13 mouse cellular contexts compared by ENCODE assay signal in the genomic region with DNA sequence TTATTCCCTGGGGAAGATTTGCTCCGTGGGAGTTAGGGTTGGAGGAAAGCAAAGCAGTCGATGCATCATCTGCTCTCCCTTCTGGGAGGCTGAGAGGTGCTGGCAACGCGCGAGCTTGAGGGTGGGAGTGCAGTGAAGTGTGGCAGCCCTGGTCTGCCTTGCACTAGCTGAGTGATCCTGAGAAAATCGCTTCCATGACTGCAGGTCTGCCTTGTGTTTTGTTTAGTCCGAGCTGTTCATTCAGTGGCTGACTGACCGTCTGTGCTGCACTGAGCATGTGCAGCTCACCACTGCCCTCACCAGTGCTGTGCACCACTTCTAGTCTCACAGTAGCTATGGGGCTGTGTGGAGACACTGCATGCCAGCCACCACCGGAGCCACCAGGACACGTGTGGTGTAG. TPM values are rescaled to one million over a fixed set of nuclear protein-coding genes. Genes with fewer than 3 reads are reported as not detected.
DNase-seq lines count a peak whose midpoint lies in the region; ATAC-seq lines count a peak whose summit lies in the region.
"Had no signal": no experiment of that assay in that cellular context is flagged by ENCODE, and none has a peak within 500 bp of the region (broad histone marks: within the 10 kb centered on the region; RNA-seq: fewer than 3 reads in every experiment).

No protein-coding gene starts in this region.

- H3K9ac ChIP-seq in forebrain, embryonic 15.5 days (replicated peaks), result no peak overlapping the region
- no peak overlapping the region for H3K9ac ChIP-seq in forebrain, embryonic 12.5 days
- H3K9ac ChIP-seq: lung, embryonic 15.5 days; neural tube, embryonic 12.5 days had no signal

- no peaks in the 10 kb centered on the region for H3K4me1 ChIP-seq in forebrain, embryonic 15.5 days
- no peaks in the 10 kb centered on the region for H3K4me1 ChIP-seq in forebrain, embryonic 12.5 days
- H3K4me1 ChIP-seq: lung, embryonic 15.5 days; midbrain, embryonic 10.5 days; neural tube, embryonic 12.5 days had no signal

- no peak overlapping the region for H3K4me2 ChIP-seq in forebrain, embryonic 15.5 days (replicated peaks)
- no peak overlapping the region for H3K4me2 ChIP-seq in forebrain, embryonic 12.5 days
- H3K4me2 ChIP-seq: lung, embryonic 15.5 days; neural tube, embryonic 12.5 days had no signal

- WGBS in forebrain, embryonic 15.5 days, result 72% methylated on average over 10 of the region's 10 CpGs
- WGBS in forebrain, embryonic 12.5 days, result 80% methylated on average over 10 of the region's 10 CpGs

- DNase-seq in left cerebral cortex, adult 18-20 months (ENCODE audit: low spot score in 2 of 2), result peak; percentile 53 to 72
- DNase-seq in left cerebral cortex, postnatal 4 days, result no peak
- peak; percentile 22 for DNase-seq in layer of hippocampus, adult 9-10 months (ENCODE audit: low spot score)
- DNase-seq in right cerebral cortex, postnatal 25 days, result peak; percentile 44
- no peak for DNase-seq in urinary bladder, postnatal 4 days (ENCODE audit: low spot score in 2 of 2)
- no peak for DNase-seq in cerebellum, adult 9-11 months
- DNase-seq: cerebellum, adult 11 months; thymus, adult 18-20 months had no signal

- peaks cover 73% of the 10 kb centered on the region for H3K36me3 ChIP-seq in forebrain, embryonic 15.5 days
- H3K36me3 ChIP-seq in forebrain, embryonic 12.5 days (replicated peaks), result peaks cover 70% of the 10 kb centered on the region

- no peak overlapping the region for H3K27ac ChIP-seq in forebrain, embryonic 15.5 days (replicated peaks)
- no peak overlapping the region for H3K27ac ChIP-seq in forebrain, embryonic 12.5 days
- H3K27ac ChIP-seq: lung, embryonic 15.5 days; midbrain, embryonic 10.5 days; neural tube, embryonic 12.5 days had no signal

- H3K9me3 ChIP-seq in forebrain, embryonic 15.5 days, result no peaks in the 10 kb centered on the region
- H3K9me3 ChIP-seq in forebrain, embryonic 12.5 days, result no peaks in the 10 kb centered on the region
- H3K9me3 ChIP-seq: lung, embryonic 15.5 days; midbrain, embryonic 10.5 days; neural tube, embryonic 12.5 days had no signal

- intact Hi-C loops in left cerebral cortex, postnatal 4 days (cut with DNase I), result no loop called here

- H3K4me3 ChIP-seq in forebrain, embryonic 15.5 days, result no peak overlapping the region
- no peak overlapping the region for H3K4me3 ChIP-seq in forebrain, embryonic 12.5 days (replicated peaks)
- H3K4me3 ChIP-seq: lung, embryonic 15.5 days; midbrain, embryonic 10.5 days; neural tube, embryonic 12.5 days had no signal

- peak; percentile 32; the same call in 1 of the 2 replicates for ATAC-seq in forebrain, embryonic 15.5 days (replicated peaks)
- no peak for ATAC-seq in forebrain, embryonic 12.5 days (ENCODE audit: low FRiP score)

- H3K27me3 ChIP-seq in forebrain, embryonic 15.5 days, result no peaks in the 10 kb centered on the region
- H3K27me3 ChIP-seq in forebrain, embryonic 12.5 days, result no peaks in the 10 kb centered on the region
- H3K27me3 ChIP-seq: lung, embryonic 15.5 days; neural tube, embryonic 12.5 days had no signal

RNA-seq across cellular contexts. Expression of a gene that starts 42.2 kb away (rescaled TPM):
- 155 and 160 TPM in 2 replicates for polyA plus RNA-seq in forebrain, embryonic 15.5 days (2015; fragmentation: Nextera tagmentation; extraction: Ambion mirVana)
- 130 and 135 TPM in 2 replicates for polyA plus RNA-seq in forebrain, embryonic 12.5 days (2016; fragmentation: Nextera tagmentation; extraction: Ambion mirVana)
- total RNA-seq in left cerebral cortex, adult 18-20 months (2021), result 100 to 1,000 TPM; 179 to 200 TPM
- total RNA-seq in left cerebral cortex, postnatal 4 days (2021), result 100 to 1,000 TPM; 139 to 149 TPM

Comparison
In these comparisons a context has a peak if more than half of its experiments do, and no peak if none do; other contexts are left out.
1. DNase-seq: peak in left cerebral cortex, adult 18-20 months (2 of 2), layer of hippocampus, adult 9-10 months (single experiment) and right cerebral cortex, postnatal 25 days (single experiment); none in left cerebral cortex, postnatal 4 days (single experiment), urinary bladder, postnatal 4 days (0 of 2) and cerebellum, adult 9-11 months (single experiment).